Mouse (Mus musculus) lung, postnatal 0 days (tissue): ENCODE measurements around the gene Prkg1. TPM values are rescaled to one million over a fixed set of nuclear protein-coding genes. Genes with fewer than 3 reads are reported as not detected.
"Not testable (repeated sequence)": the region's sequence is repeated elsewhere in the genome, so short reads cannot be mapped to it uniquely, and the experiment has no call there.

Source experiments
- ATAC-seq: fragments of 200-750 bp; cut with Nextera tagmentation; 2 replicates; pipeline ENCODE4 v1.8.0; 2017; ENCODE audit warnings: moderate library complexity
- DNase-seq: peaks from one replicate; pipeline ENCODE4 v3.0.0-alpha.2; 2016; ENCODE audit warnings: low spot score
- H3K27ac ChIP-seq: fragments of 300-500 bp; sonication (generic); 2 replicates; pipeline ENCODE4 v1.5.1; 2014; ENCODE audit warnings: antibody characterized with exemption, mild to moderate bottlenecking, low read length, mixed read lengths
- H3K27me3 ChIP-seq: fragments of 300-500 bp; sonication (generic); replicated peaks from 2 replicates; pipeline ENCODE4 v1.6.1; 2014; ENCODE audit warnings: low read length, mixed read lengths; ENCODE audit not compliant: insufficient read depth
- H3K36me3 ChIP-seq: fragments of 300-500 bp; sonication (generic); 2 replicates; pipeline ENCODE4 v1.6.1; 2014; ENCODE audit warnings: low read length, mixed read lengths; ENCODE audit not compliant: insufficient read depth
- H3K4me1 ChIP-seq: fragments of 300-500 bp; sonication (generic); 2 replicates; pipeline ENCODE4 v1.6.1; 2014; ENCODE audit warnings: antibody characterized with exemption, low read depth, low read length, mixed read lengths; ENCODE audit not compliant: insufficient read depth
- H3K4me2 ChIP-seq: fragments of 300-500 bp; sonication (generic); replicated peaks from 2 replicates; pipeline ENCODE4 v1.6.1; 2014; ENCODE audit warnings: low read depth, mild to moderate bottlenecking, low read length, moderate library complexity, mixed read lengths
- H3K4me3 ChIP-seq: fragments of 300-500 bp; sonication (generic); 2 replicates; pipeline ENCODE4 v1.5.1; 2014; ENCODE audit warnings: low read depth, low read length
- H3K9ac ChIP-seq: fragments of 300-500 bp; sonication (generic); replicated peaks from 2 replicates; pipeline ENCODE4 v1.6.1; 2014; ENCODE audit warnings: low read depth, mild to moderate bottlenecking
- H3K9me3 ChIP-seq: fragments of 300-500 bp; sonication (generic); 2 replicates; pipeline ENCODE4 v1.6.1; 2016; ENCODE audit warnings: low read length, mixed read lengths
- CTCF ChIP-seq: IDR thresholded peaks from 2 replicates; pipeline ENCODE4 v1.5.1; 2016; ENCODE audit warnings: antibody characterized with exemption, mild to moderate bottlenecking
- EP300 ChIP-seq: IDR thresholded peaks from 2 replicates; pipeline ENCODE4 v1.6.1; 2016; ENCODE audit warnings: antibody characterized with exemption, mild to moderate bottlenecking, control low read depth
- WGBS: fragments of 180-500 bp; shearing (Covaris S2); extraction: QIAGEN DNeasy Blood & Tissue Kit; methylation state at CpG from one replicate; pipeline ENCODE4 v1.1.7; 2014; 5-methylcytosine and 5-hydroxymethylcytosine counted together
- polyA plus RNA-seq: library from polyadenylated mRNA; unstranded; fragments of >200 nt; fragmentation: Nextera tagmentation; extraction: Ambion mirVana; gene quantifications from 2 replicates; pipeline ENCODE4 v1.2.1, GENCODE M21; 2015

Gene Prkg1
- polyA plus RNA-seq, 1 experiment from 2014 or later = 4.8 TPM

GRCm38 (mm10) chr19:31361161-31361560, 403.7 kb downstream of the Prkg1 start:
- DNase-seq (peak; percentile 40), ATAC-seq (peak; percentile 63)
- no peak for TF ChIP-seq CTCF
- TF ChIP-seq EP300 = peak; percentile 18; the same call in 1 of the 2 replicates
- H3K4me2 ChIP-seq = no peak overlapping the region
- no peaks in the 10 kb centered on the region for H3K9me3 ChIP-seq
- H3K36me3 ChIP-seq = no peaks in the 10 kb centered on the region
- 28% methylated on average over 3 of the region's 3 CpGs for WGBS
- H3K27ac ChIP-seq = no peak overlapping the region
- no peak overlapping the region for H3K4me3 ChIP-seq
- peaks cover 8% of the 10 kb centered on the region; the same call in 1 of the 2 replicates for H3K4me1 ChIP-seq
- H3K27me3 ChIP-seq = no peaks in the 10 kb centered on the region
- no peak overlapping the region for H3K9ac ChIP-seq

- H3K36me3 ChIP-seq = no peaks in the 10 kb centered on the region
- TF ChIP-seq EP300 (no peak), CTCF (no peak)
- H3K27me3 ChIP-seq = no peaks in the 10 kb centered on the region
- H3K9ac ChIP-seq = no peak overlapping the region
- no peaks in the 10 kb centered on the region for H3K9me3 ChIP-seq
- 50% methylated on average over 1 of the region's 1 CpGs for WGBS
- no peaks in the 10 kb centered on the region; the same call in 1 of the 2 replicates for H3K4me1 ChIP-seq
- H3K4me2 ChIP-seq = no peak overlapping the region
- no peak for ATAC-seq
- no peak overlapping the region for H3K4me3 ChIP-seq
- H3K27ac ChIP-seq = no peak overlapping the region
- no peak for DNase-seq
These were observed 409.9 kb downstream of the Prkg1 start for GRCm38 (mm10) chr19:31354959-31355358.

GRCm38 (mm10) chr19:31352784-31353183, 412.0 kb downstream of the Prkg1 start:
- H3K4me2 ChIP-seq, H3K4me3 ChIP-seq, H3K36me3 ChIP-seq, ATAC-seq, H3K9me3 ChIP-seq, DNase-seq, H3K27ac ChIP-seq, H3K9ac ChIP-seq, H3K4me1 ChIP-seq, H3K27me3 ChIP-seq: not testable (repeated sequence)

- Histone ChIP-seq H3K27me3 (no peaks in the 10 kb centered on the region), H3K4me3 (no peak overlapping the region), H3K9me3 (no peaks in the 10 kb centered on the region), H3K9ac (no peak overlapping the region), H3K4me2 (no peak overlapping the region), H3K27ac (no peak overlapping the region), H3K4me1 (no peaks in the 10 kb centered on the region; the same call in 1 of the 2 replicates), H3K36me3 (no peaks in the 10 kb centered on the region)
- WGBS = 59% methylated on average over 3 of the region's 3 CpGs
- ATAC-seq = no peak
- TF ChIP-seq EP300 = no peak
- DNase-seq = no peak
These were observed 413.0 kb downstream of the Prkg1 start for GRCm38 (mm10) chr19:31351796-31352195.

- Histone ChIP-seq H3K9ac (no peak overlapping the region), H3K4me1 (no peaks in the 10 kb centered on the region), H3K4me3 (no peak overlapping the region), H3K27me3 (no peaks in the 10 kb centered on the region), H3K9me3 (no peaks in the 10 kb centered on the region), H3K4me2 (no peak overlapping the region), H3K27ac (no peak overlapping the region), H3K36me3 (no peaks in the 10 kb centered on the region)
- DNase-seq = peak; percentile 82
- peak; percentile 47; the same call in 1 of the 2 replicates for ATAC-seq
- TF ChIP-seq EP300 (no peak), CTCF (peak; percentile 84)
- WGBS = 13% methylated on average over 4 of the region's 4 CpGs
These were observed 422.7 kb downstream of the Prkg1 start for GRCm38 (mm10) chr19:31342150-31342549.

GRCm38 (mm10) chr19:31340898-31341297, 423.9 kb downstream of the Prkg1 start:
- no peak for TF ChIP-seq CTCF
- no peak for TF ChIP-seq EP300
- ATAC-seq = no peak
- WGBS = 9% methylated on average over 1 of the region's 1 CpGs
- no peak overlapping the region for H3K9ac ChIP-seq
- no peak overlapping the region for H3K27ac ChIP-seq
- H3K9me3 ChIP-seq = no peaks in the 10 kb centered on the region
- no peaks in the 10 kb centered on the region for H3K27me3 ChIP-seq
- DNase-seq = no peak
- H3K4me1 ChIP-seq = no peaks in the 10 kb centered on the region
- no peaks in the 10 kb centered on the region for H3K36me3 ChIP-seq
- no peak overlapping the region for H3K4me2 ChIP-seq
- no peak overlapping the region for H3K4me3 ChIP-seq
